Mouse (Mus musculus) lung, postnatal 4 days (tissue): ENCODE measurements around the gene Ppp2r1a.

ENCODE experiments used
- DNase-seq, 2 experiments: peaks; one replicate each; pipeline ENCODE4 v3.0.0; 2021

Ppp2r1a gene

GRCm38 (mm10) chr17:20944985-20945891 lies at the start of gene Ppp2r1a:
Gene Ppp2r1a, plus strand, starts transcription at chr17:20945311.
- peak; percentile 99 to 100 for DNase-seq

- no peak for DNase-seq
Observed at GRCm38 (mm10) chr17:20904991-20905390, 40.1 kb upstream of the Ppp2r1a start, which contains the start of gene Vmn1r231. Gene Vmn1r231, minus strand, starts transcription at chr17:20905091.

GRCm38 (mm10) chr17:20919614-20920013 lies 25.5 kb upstream of the Ppp2r1a start, which contains the start of gene Vmn1r232:
Gene Vmn1r232, minus strand, starts transcription at chr17:20919714.
- no peak for DNase-seq

GRCm38 (mm10) chr17:20944226-20944625 lies 885 bp upstream of the Ppp2r1a start:
- DNase-seq: no peak

- no peak for DNase-seq
Observed at GRCm38 (mm10) chr17:20946026-20946565, 985 bp downstream of the Ppp2r1a start.

GRCm38 (mm10) chr17:20946636-20947035 lies 1.5 kb downstream of the Ppp2r1a start:
- no peak for DNase-seq

- DNase-seq: no peak
Observed at GRCm38 (mm10) chr17:20960386-20960785, 15.3 kb downstream of the Ppp2r1a start.

GRCm38 (mm10) chr17:20965421-20965820 lies 20.3 kb downstream of the Ppp2r1a start:
- no peak for DNase-seq

GRCm38 (mm10) chr17:20966681-20967080 lies 21.6 kb downstream of the Ppp2r1a start:
- no peak for DNase-seq

GRCm38 (mm10) chr17:20993716-20994115 lies 48.6 kb downstream of the Ppp2r1a start:
- DNase-seq: no peak

- no peak for DNase-seq
Observed at GRCm38 (mm10) chr17:20996364-20996763, 51.3 kb downstream of the Ppp2r1a start, which contains the start of gene Vmn1r233. Gene Vmn1r233, minus strand, starts transcription at chr17:20996464.

- DNase-seq: peak; percentile 88 to 89
Observed at GRCm38 (mm10) chr17:21008382-21009331, 63.5 kb downstream of the Ppp2r1a start, which contains the start of gene Zfp160. Gene Zfp160, plus strand, starts transcription at chr17:21008903.

- DNase-seq: no peak
Observed at GRCm38 (mm10) chr17:21009726-21010125, 64.6 kb downstream of the Ppp2r1a start.
